Mouse (Mus musculus) G1E (cell line): ENCODE measurements at regions not wholly inside any gene's neighbourhood (a gene's known extent, or its start where the extent isn't known, plus 50 kb on each side); places are given as distances from the start of the nearest gene placed in this dataset.

Source experiments
- CTCF ChIP-seq: IDR thresholded peaks from 2 replicates; pipeline ENCODE4 v1.5.1; 2012; ENCODE audit warnings: low read depth, low read length, inconsistent platforms, mixed read lengths
- GATA1 ChIP-seq: IDR thresholded peaks from 2 replicates; pipeline ENCODE4 v1.6.1; 2012; ENCODE audit warnings: borderline replicate concordance, low read length, inconsistent platforms, mixed read lengths

DNA sequence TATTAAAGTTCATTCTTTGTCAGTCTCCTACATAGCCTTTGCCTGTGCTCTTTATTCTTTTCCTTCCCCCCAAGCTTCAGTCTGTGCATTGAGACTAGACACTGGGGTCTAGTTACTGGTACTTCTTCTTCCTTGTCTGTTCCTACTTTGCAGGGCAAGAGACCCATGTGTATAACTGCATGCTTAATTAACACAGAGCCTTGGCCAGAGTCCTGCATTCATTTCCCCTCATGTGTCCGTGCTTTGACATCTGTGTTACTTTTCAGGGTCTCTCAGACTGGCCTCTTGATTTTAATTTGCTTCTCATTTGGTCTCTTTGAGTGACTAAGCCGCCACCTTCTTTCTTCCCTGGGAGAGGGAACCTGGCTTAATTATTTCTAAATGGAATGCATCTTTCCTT is 208.4 kb upstream of the Ldb2 start:
- TF ChIP-seq GATA1 (no peak), CTCF (no peak)
